Mouse (Mus musculus) lung, embryonic 14.5 days (tissue): Measurements from ENCODE around the gene Cd200r3. TPM values are rescaled to one million over a fixed set of nuclear protein-coding genes. Genes with fewer than 3 reads are reported as not detected.
A peak's percentile ranks its signal among the peaks of the same experiment; 100 is the strongest.

Source experiments
- ATAC-seq: fragments of 200-750 bp; cut with Nextera tagmentation; 2 replicates; pipeline ENCODE4 v1.8.0; 2017; ENCODE audit warnings: mild to moderate bottlenecking, moderate TSS enrichment, moderate library complexity; ENCODE audit not compliant: insufficient read depth
- DNase-seq: peaks from one replicate; pipeline ENCODE4 v3.0.0-alpha.2; 2015
- H3K27ac ChIP-seq: fragments of 300-500 bp; sonication (generic); 2 replicates; pipeline ENCODE4 v1.5.1; 2014; ENCODE audit warnings: low read depth, mild to moderate bottlenecking, moderate library complexity
- H3K27me3 ChIP-seq: fragments of 300-500 bp; sonication (generic); 2 replicates; pipeline ENCODE4 v1.6.1; 2014; ENCODE audit warnings: low read length, control low read depth; ENCODE audit not compliant: insufficient read depth
- H3K36me3 ChIP-seq: fragments of 300-500 bp; sonication (generic); 2 replicates; pipeline ENCODE4 v1.6.1; 2014; ENCODE audit warnings: control low read depth; ENCODE audit not compliant: insufficient read depth
- H3K4me1 ChIP-seq: fragments of 300-500 bp; sonication (generic); 2 replicates; pipeline ENCODE4 v1.6.1; 2014; ENCODE audit warnings: antibody characterized with exemption, control low read depth; ENCODE audit not compliant: insufficient read depth
- H3K4me2 ChIP-seq: fragments of 300-500 bp; sonication (generic); 2 replicates; pipeline ENCODE4 v1.6.1; 2014; ENCODE audit warnings: mild to moderate bottlenecking
- H3K4me3 ChIP-seq: fragments of 300-500 bp; sonication (generic); 2 replicates; pipeline ENCODE4 v1.5.1; 2014; ENCODE audit warnings: low read depth, low read length
- H3K9ac ChIP-seq: fragments of 300-500 bp; sonication (generic); 2 replicates; pipeline ENCODE4 v1.6.1; 2014
- H3K9me3 ChIP-seq: fragments of 300-500 bp; sonication (generic); 2 replicates; pipeline ENCODE4 v1.6.1; 2016; ENCODE audit warnings: low read depth, low read length, control low read depth
- CTCF ChIP-seq: IDR thresholded peaks from 2 replicates; pipeline ENCODE4 v1.5.1; 2016; ENCODE audit warnings: antibody characterized with exemption, low read depth
- WGBS: fragments of 180-500 bp; shearing (Covaris S2); extraction: QIAGEN DNeasy Blood & Tissue Kit; methylation state at CpG from one replicate; pipeline ENCODE4 v1.1.7; 2014; 5-methylcytosine and 5-hydroxymethylcytosine counted together
- polyA plus RNA-seq: library from polyadenylated mRNA; unstranded; fragments of >200 nt; fragmentation: Nextera tagmentation; extraction: Ambion mirVana; gene quantifications from 2 replicates; pipeline ENCODE4 v1.2.1, GENCODE M21; 2014

Cd200r3 gene
- polyA plus RNA-seq, 1 experiment from 2014 or later: 0.26 TPM

DNA sequence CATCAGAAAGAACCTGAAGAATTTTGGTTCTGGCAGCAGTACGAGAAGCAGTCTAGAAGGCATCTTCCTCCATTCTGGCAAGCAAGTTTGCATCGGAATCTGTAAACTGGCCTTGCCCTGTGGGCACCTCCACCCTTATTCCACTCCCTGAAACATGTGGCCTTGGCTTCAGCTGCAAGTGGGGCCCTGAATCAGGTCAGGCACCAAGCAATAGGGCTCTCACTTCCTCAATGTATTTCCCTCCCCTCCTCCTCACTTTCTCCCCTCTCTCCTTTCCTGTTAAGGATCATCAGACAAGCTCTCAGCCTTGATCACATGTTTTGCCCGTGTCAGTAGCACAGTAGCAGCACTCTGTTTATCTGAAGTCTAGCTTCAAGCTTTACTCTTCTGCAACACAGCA lies 61.8 kb downstream of the Cd200r3 start:
- DNase-seq: no peak
- Histone ChIP-seq H3K27me3 (no peaks in the 10 kb centered on the region), H3K9ac (no peak overlapping the region), H3K36me3 (no peaks in the 10 kb centered on the region), H3K4me3 (no peak overlapping the region), H3K9me3 (no peaks in the 10 kb centered on the region), H3K4me2 (no peak overlapping the region), H3K4me1 (no peaks in the 10 kb centered on the region), H3K27ac (no peak overlapping the region)
- no peak for ATAC-seq
- 57% methylated on average over 3 of the region's 3 CpGs for WGBS
- no peak for TF ChIP-seq CTCF

DNA sequence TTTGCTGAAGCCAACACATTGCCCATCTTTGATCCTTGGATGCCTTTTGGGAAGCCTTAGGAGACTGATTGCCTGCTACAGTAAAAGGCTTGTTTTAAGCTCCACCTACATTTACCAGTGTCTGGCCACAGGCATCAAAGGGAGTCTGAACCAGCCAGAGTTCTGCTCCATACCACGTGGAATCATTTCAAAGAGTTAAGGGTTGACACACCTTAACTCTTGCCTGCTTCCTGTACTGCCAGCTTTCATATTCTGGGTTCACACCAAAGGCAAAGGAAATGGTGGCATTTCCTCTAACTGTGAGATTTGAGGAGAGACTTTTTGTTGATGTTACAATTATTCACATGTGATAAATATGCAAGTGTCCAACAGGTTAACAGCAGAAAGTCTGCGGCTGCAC lies 63.5 kb downstream of the Cd200r3 start:
- ATAC-seq: no peak
- TF ChIP-seq CTCF: no peak
- Histone ChIP-seq H3K36me3 (no peaks in the 10 kb centered on the region), H3K27me3 (no peaks in the 10 kb centered on the region), H3K27ac (no peak overlapping the region), H3K4me3 (no peak overlapping the region), H3K4me2 (no peak overlapping the region), H3K9ac (no peak overlapping the region), H3K9me3 (no peaks in the 10 kb centered on the region), H3K4me1 (no peaks in the 10 kb centered on the region)
- no peak for DNase-seq
- 41% methylated on average over 2 of the region's 2 CpGs for WGBS

DNA sequence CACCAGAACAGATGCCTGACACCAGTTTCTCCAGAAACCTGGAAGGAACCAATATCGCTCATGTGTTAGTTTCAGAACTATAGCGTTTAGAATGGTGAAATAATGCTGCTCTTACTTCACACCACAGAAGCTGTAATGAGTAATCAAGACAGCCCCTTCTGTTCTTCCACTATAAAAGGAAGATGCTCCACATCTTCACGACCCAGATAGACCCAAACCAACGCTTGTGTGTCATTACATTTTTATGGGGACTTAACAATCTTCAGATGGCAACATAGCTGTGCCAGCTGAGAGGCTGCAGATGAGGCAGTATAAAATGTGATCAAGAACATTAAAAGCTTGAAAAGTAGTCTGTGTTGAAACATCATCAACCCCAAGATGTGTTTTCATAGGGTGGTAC lies 64.3 kb downstream of the Cd200r3 start:
- DNase-seq (no peak), ATAC-seq (no peak)
- Histone ChIP-seq H3K9me3 (no peaks in the 10 kb centered on the region), H3K4me1 (no peaks in the 10 kb centered on the region), H3K9ac (no peak overlapping the region), H3K27ac (no peak overlapping the region), H3K4me2 (no peak overlapping the region), H3K4me3 (no peak overlapping the region), H3K36me3 (no peaks in the 10 kb centered on the region), H3K27me3 (no peaks in the 10 kb centered on the region)
- 82% methylated on average over 4 of the region's 4 CpGs for WGBS
- no peak for TF ChIP-seq CTCF

DNA sequence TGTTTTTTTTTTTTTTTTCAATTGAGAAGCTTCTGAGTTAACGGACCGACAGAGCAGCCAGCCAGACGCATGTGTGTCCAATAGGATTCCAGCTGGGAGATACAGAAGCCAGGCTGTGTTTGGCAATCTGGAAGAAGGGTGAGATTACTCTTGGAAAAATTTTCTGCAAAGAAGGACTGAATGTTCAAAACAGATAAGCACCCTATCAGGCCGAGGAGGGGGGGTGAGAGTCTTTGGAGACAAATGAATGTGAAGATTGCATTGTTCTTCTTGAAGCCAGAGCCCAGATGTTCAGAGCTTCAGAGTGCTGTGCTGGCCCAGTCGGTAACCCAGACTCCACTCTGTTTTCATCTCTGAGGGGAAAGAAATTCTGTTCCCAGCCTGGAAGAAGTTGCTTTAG lies 66.2 kb downstream of the Cd200r3 start:
- no peaks in the 10 kb centered on the region for H3K9me3 ChIP-seq
- no peak overlapping the region for H3K4me3 ChIP-seq
- no peaks in the 10 kb centered on the region for H3K4me1 ChIP-seq
- H3K9ac ChIP-seq: no peak overlapping the region
- TF ChIP-seq CTCF: no peak
- no peak overlapping the region; the same call in 1 of the 2 replicates for H3K27ac ChIP-seq
- no peak for ATAC-seq
- peak; percentile 31 for DNase-seq
- H3K27me3 ChIP-seq: no peaks in the 10 kb centered on the region
- no peak overlapping the region for H3K4me2 ChIP-seq
- WGBS: 32% methylated on average over 5 of the region's 5 CpGs
- H3K36me3 ChIP-seq: no peaks in the 10 kb centered on the region

DNA sequence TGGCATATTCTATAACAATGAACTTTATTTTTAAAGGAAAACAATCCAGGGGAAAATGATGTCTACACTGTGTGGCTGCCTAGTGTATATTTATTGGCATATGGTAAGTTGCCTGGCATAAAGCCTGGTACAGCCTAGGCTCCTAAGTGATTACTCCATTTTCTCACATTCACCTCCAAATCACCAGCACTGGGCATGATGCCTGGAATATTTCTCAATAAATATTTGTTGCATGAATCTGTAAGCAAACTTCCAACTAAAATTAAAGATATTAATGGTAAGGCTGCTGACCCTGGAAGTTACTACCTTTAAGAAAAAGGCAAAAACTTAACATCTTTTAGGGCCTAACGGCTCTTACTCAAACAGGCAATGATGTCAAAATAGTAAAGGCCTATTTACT lies 72.1 kb downstream of the Cd200r3 start:
- Histone ChIP-seq H3K27me3 (no peaks in the 10 kb centered on the region), H3K9me3 (no peaks in the 10 kb centered on the region), H3K9ac (no peak overlapping the region), H3K36me3 (no peaks in the 10 kb centered on the region), H3K4me1 (no peaks in the 10 kb centered on the region), H3K4me2 (no peak overlapping the region), H3K27ac (no peak overlapping the region), H3K4me3 (no peak overlapping the region)
- ATAC-seq (no peak), DNase-seq (peak; percentile 39)
- TF ChIP-seq CTCF: no peak
- 77% methylated on average over 1 of the region's 1 CpGs for WGBS

DNA sequence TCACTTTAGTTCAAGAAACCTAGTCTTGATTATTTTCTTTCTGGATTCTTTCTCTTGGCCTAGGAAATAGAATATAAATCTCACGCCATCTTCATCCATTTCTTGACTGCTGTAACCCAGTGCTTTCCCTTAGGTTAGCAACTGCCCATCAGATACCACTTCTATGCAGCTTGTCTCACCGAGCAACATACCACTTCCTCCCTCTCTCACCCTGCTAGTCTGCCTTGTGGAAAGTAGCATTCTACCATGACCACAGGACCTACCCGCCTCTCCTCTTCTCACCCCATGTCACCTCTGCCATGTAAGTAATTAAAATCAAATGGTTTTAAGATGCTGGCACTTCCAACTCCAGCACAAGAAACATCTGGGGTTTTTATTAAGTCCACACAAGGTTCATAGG lies 73.0 kb downstream of the Cd200r3 start:
- H3K36me3 ChIP-seq: no peaks in the 10 kb centered on the region

DNA sequence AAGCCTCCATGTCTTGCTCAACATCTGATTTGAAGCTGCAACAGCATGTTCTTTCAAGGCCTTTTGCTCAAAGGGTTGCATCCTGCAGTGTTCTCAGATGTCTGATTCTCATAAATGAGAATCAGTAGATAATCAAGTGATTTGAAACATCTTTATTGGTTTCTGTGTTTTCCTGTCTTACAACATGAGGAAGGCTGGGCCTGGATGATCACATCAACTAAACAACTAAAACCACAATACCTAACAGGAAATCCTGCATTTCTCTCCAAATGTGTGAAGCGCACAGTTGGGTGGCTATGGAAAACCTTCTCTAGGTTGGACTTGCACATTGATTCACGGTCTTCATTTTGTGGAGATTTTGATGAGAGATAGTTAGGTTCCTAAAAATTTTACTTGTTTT lies 75.4 kb downstream of the Cd200r3 start:
- H3K4me3 ChIP-seq: no peak overlapping the region
- WGBS: 85% methylated on average over 2 of the region's 2 CpGs
- no peaks in the 10 kb centered on the region for H3K9me3 ChIP-seq
- H3K4me2 ChIP-seq: no peak overlapping the region
- H3K27ac ChIP-seq: no peak overlapping the region
- no peaks in the 10 kb centered on the region for H3K27me3 ChIP-seq
- ATAC-seq (no peak), DNase-seq (no peak)
- no peak for TF ChIP-seq CTCF
- no peak overlapping the region for H3K9ac ChIP-seq
- no peaks in the 10 kb centered on the region for H3K4me1 ChIP-seq
- H3K36me3 ChIP-seq: no peaks in the 10 kb centered on the region

More for the DNA sequence above, 73.0 kb downstream of the Cd200r3 start:
- WGBS: 67% methylated on average over 3 of the region's 3 CpGs
- no peak overlapping the region for H3K27ac ChIP-seq
- H3K9me3 ChIP-seq: no peaks in the 10 kb centered on the region
- H3K9ac ChIP-seq: no peak overlapping the region
- no peaks in the 10 kb centered on the region for H3K4me1 ChIP-seq
- H3K27me3 ChIP-seq: no peaks in the 10 kb centered on the region
- no peak overlapping the region for H3K4me2 ChIP-seq
- H3K4me3 ChIP-seq: no peak overlapping the region
- ATAC-seq (no peak), DNase-seq (no peak)
- TF ChIP-seq CTCF: no peak

DNA sequence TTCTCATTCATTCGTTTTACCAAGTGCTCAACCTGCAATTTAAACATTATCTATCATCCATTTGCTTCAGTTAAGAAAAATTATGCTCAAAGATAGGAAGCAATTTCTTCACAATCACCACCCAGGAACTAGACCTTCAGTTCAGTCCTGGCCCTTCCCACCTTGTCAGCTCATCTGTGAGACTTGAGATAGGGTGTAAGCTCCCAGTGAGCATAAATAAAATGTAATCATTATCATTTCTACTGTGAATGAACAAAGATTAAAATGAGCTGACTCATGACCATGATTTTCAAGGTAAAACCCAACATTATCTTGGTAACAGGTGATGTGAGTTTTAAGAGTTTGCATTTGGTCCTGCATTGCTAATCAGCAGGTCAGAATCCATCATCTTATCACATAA lies 76.6 kb downstream of the Cd200r3 start:
- Histone ChIP-seq H3K27me3 (no peaks in the 10 kb centered on the region), H3K4me1 (no peaks in the 10 kb centered on the region), H3K4me3 (no peak overlapping the region), H3K9me3 (no peaks in the 10 kb centered on the region), H3K9ac (no peak overlapping the region), H3K36me3 (no peaks in the 10 kb centered on the region), H3K4me2 (no peak overlapping the region), H3K27ac (no peak overlapping the region)
- WGBS: 50% methylated on average over 1 of the region's 1 CpGs
- ATAC-seq (no peak), DNase-seq (no peak)
- TF ChIP-seq CTCF: no peak
